Mouse (Mus musculus): ENCODE data around the gene Mbd3. TPM values are rescaled to one million over a fixed set of nuclear protein-coding genes. Genes with fewer than 3 reads are reported as not detected.

The Mbd3 gene
- 100 to 1,000 TPM; 134 to 138 TPM for total RNA-seq (2021)

GRCm38 (mm10) chr10:80399191-80399972, at the start of gene Mbd3:
Gene Mbd3, minus strand, starts transcription at chr10:80399550.
- peak; percentile 99 to 100 for DNase-seq (ENCODE audit: low spot score in 2 of 2)
- intact Hi-C loops (cut with DNase I): no loop called here

DNA sequence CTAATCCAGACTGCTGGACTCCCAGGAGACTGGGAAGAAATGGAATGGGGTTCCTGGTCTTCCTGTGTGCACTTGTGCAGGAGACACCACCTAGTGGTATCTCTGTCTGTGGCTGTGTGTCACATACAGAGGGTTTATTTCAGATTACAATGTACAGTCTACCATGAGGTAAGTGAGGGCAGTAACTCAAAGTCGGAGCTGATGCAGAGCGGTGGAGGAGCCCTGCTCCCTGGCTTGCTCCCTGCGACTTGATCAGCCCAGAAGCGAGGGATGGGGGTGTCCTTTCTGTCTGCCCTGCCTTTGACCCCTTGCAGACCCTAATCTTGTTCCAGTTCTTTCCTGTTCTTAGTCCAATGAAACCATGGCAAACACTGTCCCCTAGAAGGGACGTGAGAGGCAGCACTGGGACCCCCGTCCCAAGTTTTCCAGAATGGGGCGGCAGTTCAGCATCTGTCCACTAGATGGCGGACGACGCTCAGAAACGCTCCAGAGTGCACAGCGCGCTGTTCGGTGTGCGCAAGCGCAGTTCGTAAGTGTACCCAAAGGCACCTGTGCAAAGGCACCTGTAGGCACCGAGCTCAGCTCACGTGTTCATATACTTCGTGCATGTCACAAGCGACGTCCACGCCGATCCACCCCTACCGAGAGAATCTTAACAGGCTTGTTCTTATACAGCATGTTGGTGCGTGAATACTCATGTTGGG, 46.7 kb upstream of the Mbd3 start:
- peak; percentile 66 to 79 for DNase-seq (ENCODE audit: low spot score in 2 of 2)
- intact Hi-C loops (cut with DNase I): loop anchor here (1.0 to 2.0 kb wide), 3 partner anchors 63 to 111 kb away; no protein-coding TSS in a partner anchor

DNA sequence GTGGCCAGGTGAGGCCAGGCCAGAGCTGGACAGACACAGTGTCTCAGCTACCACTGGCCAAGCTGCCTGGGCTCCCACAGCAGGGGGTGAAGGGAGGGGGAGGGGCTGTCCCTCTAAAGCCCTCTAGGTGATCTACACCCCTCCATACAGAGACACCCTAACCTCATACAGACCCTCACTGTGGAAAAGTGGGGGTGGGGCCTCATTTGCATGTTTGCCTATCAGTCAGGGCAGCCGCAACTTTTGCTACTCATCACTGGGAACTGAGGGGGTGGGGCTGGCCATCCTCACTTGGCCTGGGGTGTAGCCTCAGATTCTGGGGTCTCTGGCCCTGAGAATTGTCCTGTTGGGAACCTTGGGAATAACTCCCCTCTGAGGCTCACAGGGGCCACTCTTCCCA, 45.7 kb upstream of the Mbd3 start:
- intact Hi-C loops (cut with DNase I): no loop called here
- no peak for DNase-seq (ENCODE audit: low spot score in 2 of 2)

DNA sequence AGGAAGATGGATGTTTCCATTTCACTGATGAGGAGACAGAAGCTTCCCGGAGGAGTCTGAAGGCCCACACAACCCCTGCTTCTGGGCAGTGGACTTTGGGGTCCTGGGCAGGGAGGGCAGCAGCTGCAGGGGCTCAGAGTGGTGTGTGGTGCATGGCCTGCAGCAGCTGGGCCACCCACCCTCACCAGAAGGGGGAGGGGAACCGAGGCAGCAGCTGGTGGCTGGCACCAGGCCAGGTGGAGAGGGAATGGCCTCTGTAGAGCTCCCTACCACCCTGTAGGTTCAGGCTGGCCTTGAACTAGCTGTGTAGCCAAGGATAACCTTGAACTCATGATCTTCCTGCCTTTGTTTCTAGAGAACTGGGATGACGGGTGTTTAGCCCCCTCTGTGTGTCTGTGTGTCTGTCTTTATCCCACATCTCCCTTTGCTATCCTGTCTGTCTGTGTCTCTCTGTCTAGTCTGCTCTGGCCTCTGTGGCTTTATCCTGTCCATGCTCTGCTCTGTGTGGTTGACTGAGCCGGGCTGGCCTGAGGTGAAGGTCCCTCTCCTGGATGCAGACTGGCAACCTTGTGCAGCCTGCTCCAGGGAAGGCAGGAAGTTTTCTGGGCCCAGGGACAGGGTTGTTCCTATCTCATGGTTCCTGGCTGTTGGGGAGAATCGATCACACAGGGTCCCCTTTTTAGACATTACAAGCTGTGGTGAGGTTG, 45.1 kb upstream of the Mbd3 start:
- DNase-seq (ENCODE audit: low spot score in 2 of 2): no peak
- intact Hi-C loops (cut with DNase I): no loop called here

DNA sequence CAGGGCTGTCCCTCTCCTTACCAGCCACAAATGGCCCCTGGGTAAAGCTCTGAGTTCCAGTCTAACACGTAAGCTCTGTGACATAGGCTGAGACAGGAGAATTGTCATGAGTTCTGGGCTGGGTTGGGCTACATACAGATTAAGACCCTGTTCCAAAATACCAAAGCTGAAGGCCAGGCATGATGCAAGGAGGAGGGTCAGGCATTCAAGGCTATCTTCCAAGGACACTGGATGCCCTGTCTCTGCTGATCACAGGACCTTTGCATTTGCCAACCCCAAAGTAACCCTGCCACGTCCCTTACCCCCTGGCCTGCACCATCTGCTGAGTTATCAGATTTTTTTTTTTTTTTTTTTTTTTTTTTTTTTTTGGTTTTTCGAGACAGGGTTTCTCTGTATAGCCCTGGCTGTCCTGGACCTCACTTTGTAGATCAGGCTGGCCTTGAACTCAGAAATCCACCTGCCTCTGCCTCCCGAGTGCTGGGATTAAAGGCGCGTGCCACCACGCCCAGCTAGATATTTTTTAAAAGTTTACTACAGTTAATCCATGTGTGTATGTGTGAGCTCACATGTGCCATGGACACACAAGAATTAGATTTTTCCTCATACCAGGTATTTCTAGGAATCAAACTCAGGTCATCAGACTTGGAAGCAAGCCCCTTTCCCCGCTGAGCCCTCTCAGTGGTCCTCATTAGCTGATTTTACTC, 44.4 kb upstream of the Mbd3 start:
- intact Hi-C loops (cut with DNase I): no loop called here
- no peak for DNase-seq (ENCODE audit: low spot score in 2 of 2)

GRCm38 (mm10) chr10:80442989-80443388, 43.6 kb upstream of the Mbd3 start:
- intact Hi-C loops (cut with DNase I): no loop called here
- no peak for DNase-seq (ENCODE audit: low spot score in 2 of 2)

DNA sequence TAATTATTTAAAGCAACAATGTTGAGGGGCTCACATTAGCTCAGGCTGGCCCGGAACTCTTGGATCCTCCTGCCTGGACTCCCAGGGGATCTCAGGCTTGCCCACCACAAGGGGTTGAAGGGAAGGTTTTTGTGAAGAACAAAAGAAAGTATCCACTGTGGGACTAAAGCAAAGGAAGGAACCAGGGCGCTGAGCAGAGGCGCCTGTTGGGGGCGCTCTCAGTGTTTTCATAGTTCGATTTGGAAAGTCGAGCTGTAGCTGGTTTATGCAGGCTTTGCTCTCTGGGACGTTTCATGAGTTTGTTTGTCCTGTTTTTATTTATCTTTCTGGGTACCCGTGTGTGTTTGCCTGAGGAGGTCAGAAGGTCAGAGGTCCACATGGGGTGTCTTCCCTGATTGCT, 42.2 kb upstream of the Mbd3 start:
- DNase-seq (ENCODE audit: low spot score in 2 of 2): no peak
- intact Hi-C loops (cut with DNase I): no loop called here

DNA sequence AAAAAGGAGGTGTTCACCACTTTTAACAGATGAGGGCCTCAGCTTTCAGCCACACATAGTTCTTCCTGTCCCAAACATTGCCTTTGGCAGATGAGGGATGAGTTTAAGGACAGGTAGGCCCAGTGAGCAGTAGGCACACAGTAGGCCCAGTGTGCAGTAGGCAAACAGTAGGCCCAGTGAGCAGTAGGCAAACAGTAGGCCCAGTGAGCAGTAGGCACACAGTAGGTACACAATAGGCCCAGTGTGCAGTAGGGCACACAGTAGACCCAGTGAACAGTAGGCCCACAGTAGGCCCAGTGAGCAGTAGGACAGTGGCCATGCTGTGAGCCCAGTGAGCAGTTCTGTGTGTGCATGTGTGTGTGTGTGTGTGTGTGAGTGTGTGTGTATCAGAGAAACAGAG, 40.7 kb upstream of the Mbd3 start:
- intact Hi-C loops (cut with DNase I): no loop called here
- no peak for DNase-seq (ENCODE audit: low spot score in 2 of 2)

- intact Hi-C loops (cut with DNase I): no loop called here
Observed at GRCm38 (mm10) chr10:80437973-80438372, 38.6 kb upstream of the Mbd3 start.

GRCm38 (mm10) chr10:80436276-80436675, 36.9 kb upstream of the Mbd3 start:
- intact Hi-C loops (cut with DNase I): no loop called here
- no peak for DNase-seq (ENCODE audit: low spot score in 2 of 2)

More at GRCm38 (mm10) chr10:80437973-80438372, 38.6 kb upstream of the Mbd3 start:
- DNase-seq (ENCODE audit: low spot score in 2 of 2): no peak

- DNase-seq (ENCODE audit: low spot score in 2 of 2): no peak
- intact Hi-C loops (cut with DNase I): no loop called here
Observed at GRCm38 (mm10) chr10:80435764-80436163, 36.4 kb upstream of the Mbd3 start.

DNA sequence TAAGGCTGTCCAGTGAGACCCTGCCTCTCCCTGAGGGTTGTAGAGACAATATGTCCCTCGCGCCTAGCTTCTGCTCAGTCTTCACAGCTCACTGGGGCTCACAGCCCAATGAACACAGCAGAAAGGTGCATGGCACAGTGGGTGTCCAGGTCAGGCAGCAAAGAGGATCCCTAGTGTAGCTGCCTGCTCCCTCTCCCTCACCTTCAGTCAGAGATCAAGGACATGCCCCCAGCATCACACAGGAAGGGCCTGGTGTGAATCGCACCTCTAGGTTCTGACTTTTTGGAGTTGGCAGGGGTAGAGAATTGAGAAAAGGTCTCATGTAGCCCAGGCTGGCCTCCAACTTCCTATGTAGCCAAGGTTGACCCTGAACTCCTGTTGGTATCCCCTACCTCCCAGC, 35.5 kb upstream of the Mbd3 start:
- intact Hi-C loops (cut with DNase I): no loop called here
- no peak for DNase-seq (ENCODE audit: low spot score in 2 of 2)

DNA sequence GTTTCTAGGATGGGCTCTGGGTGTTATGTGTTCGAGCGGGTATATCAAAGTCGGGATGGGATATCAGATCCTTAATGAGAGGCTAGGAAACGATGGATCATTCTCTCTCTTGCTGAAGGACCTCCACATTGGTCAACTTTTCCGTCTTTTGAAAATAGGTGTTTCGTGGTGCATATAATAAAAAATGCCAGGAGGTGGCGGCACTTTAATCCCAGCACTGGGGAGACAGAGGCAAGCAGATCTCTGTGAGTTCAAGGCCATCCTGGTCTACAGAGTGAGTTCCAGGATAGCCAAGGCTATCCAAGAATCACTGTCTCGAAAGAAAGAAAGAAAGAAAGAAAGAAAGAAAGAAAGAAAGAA, 34.9 kb upstream of the Mbd3 start:
- no peak for DNase-seq (ENCODE audit: low spot score in 2 of 2)
- intact Hi-C loops (cut with DNase I): no loop called here

GRCm38 (mm10) chr10:80433513-80434232, 34.3 kb upstream of the Mbd3 start, which contains the start of gene Tcf3:
Gene Tcf3, minus strand, starts transcription at chr10:80433647.
- intact Hi-C loops (cut with DNase I): no loop called here
- DNase-seq (ENCODE audit: low spot score in 2 of 2): peak; percentile 96 to 99

- DNase-seq (ENCODE audit: low spot score in 2 of 2): no peak
- intact Hi-C loops (cut with DNase I): no loop called here
Observed at GRCm38 (mm10) chr10:80432936-80433512, 33.7 kb upstream of the Mbd3 start.

DNA sequence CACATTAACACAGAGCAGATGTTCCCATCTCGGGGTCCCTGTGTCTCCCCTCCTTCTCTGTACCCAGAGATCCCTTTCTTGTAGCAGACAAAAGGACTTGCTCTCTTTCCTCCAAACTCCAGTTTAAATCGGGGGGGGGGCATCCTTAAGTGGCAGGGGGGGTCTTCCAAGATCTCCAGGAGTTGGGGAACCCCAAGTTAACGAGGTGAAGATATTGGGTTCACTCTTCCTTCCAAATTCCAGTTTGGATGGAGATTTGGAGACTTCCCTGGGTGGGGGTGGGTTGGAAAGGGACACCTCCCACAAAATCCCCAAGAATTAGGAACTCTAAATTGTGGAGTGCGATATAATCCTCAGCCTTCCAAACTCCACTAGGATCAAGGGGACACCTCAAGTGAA, 33.0 kb upstream of the Mbd3 start:
- intact Hi-C loops (cut with DNase I): no loop called here
- DNase-seq (ENCODE audit: low spot score in 2 of 2): no peak

GRCm38 (mm10) chr10:80431570-80432386, 32.4 kb upstream of the Mbd3 start:
- no peak for DNase-seq (ENCODE audit: low spot score in 2 of 2)
- intact Hi-C loops (cut with DNase I): no loop called here

DNA sequence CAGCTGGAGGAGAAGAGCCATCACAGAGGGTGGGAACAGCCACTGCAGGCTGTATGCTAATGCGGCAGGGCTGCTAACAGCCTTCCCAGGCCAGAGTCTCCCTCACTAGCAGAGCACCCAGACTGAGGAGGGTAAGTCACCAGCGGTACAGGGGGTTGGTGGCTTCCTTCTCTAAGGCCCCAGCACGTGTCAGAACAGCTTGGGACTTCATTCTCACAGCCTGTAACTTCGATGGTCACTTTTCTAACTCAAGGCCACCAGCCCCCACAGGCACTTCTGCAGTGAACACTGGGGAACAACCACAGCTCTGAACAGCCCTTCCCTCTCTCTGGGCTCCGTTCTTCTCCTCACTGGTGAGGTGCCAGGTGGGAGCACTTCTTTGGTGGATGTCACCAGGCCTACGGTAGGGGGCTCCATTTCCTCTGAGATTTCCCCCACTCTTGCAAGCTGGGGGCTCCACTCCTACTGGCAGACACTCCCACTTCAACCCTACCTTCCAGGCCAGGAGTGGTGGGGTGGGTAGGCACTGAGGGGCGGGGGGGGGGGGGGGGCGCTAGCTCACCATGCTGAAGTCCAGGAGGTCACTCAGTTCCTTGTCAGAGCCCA, 31.1 kb upstream of the Mbd3 start:
- intact Hi-C loops (cut with DNase I): no loop called here
- no peak for DNase-seq (ENCODE audit: low spot score in 2 of 2)

Data from left cerebral cortex, postnatal 25 days (tissue).